Mouse (Mus musculus) thymus, postnatal 0 days (tissue): ENCODE results near the gene Tm9sf3. TPM values are rescaled to one million over a fixed set of nuclear protein-coding genes. Genes with fewer than 3 reads are reported as not detected.

Source experiments
- DNase-seq: peaks from one replicate; pipeline ENCODE4 v3.0.0-alpha.2; 2015; ENCODE audit warnings: low spot score
- polyA plus RNA-seq: library from polyadenylated mRNA; unstranded; fragments of >200 nt; fragmentation: Nextera tagmentation; extraction: Ambion mirVana; gene quantifications from 2 replicates; pipeline ENCODE4 v1.2.1, GENCODE M21; 2015

Tm9sf3 gene
- polyA plus RNA-seq, 1 experiment from 2014 or later = 131 TPM

- no peak for DNase-seq
Observed at GRCm38 (mm10) chr19:41177331-41177730, 86.5 kb downstream of the Tm9sf3 start.

GRCm38 (mm10) chr19:41176881-41177280 is 86.9 kb downstream of the Tm9sf3 start:
- no peak for DNase-seq

GRCm38 (mm10) chr19:41165914-41166235 is 97.9 kb downstream of the Tm9sf3 start:
- no peak for DNase-seq

- DNase-seq = no peak
Observed at GRCm38 (mm10) chr19:41165144-41165913, 98.5 kb downstream of the Tm9sf3 start.

- DNase-seq = no peak
Observed at GRCm38 (mm10) chr19:41164447-41165095, 99.2 kb downstream of the Tm9sf3 start.

Other genes with a start within 250 kb of the Tm9sf3 start
- 140 and 151 TPM in 2 replicates for gene Dntt, start 234.7 kb downstream of the Tm9sf3 start, polyA plus RNA-seq
- gene Opalin, start 186.9 kb downstream of the Tm9sf3 start, polyA plus RNA-seq = 0.09 and 0.12 TPM in 2 replicates
- 0.08 and 0.14 TPM in 2 replicates for gene Tll2, start 57.2 kb downstream of the Tm9sf3 start, polyA plus RNA-seq
- 3.3 and 3.6 TPM in 2 replicates for gene Pik3ap1, start 121.1 kb upstream of the Tm9sf3 start, polyA plus RNA-seq
- 9.9 and 13.0 TPM in 2 replicates for gene Lcor, start 218.6 kb upstream of the Tm9sf3 start, polyA plus RNA-seq